Mouse (Mus musculus) layer of hippocampus, postnatal 14 days (tissue): Measurements from ENCODE around the gene Rtn3. TPM values are rescaled to one million over a fixed set of nuclear protein-coding genes. Genes with fewer than 3 reads are reported as not detected.

Source experiments
- DNase-seq, 2 experiments: peaks; one replicate each; pipeline ENCODE4 v3.0.0; 2021 to 2022; ENCODE audit warnings: low spot score in 2 of 2, mixed read lengths in 1 of 2
- total RNA-seq, 2 experiments: library from RNA; stranded (reverse); gene quantifications; 2 replicates each; pipeline ENCODE4 v1.2.3; 2021

Gene Rtn3
- total RNA-seq, 2 experiments from 2014 or later: 850 to 871 TPM

DNA sequence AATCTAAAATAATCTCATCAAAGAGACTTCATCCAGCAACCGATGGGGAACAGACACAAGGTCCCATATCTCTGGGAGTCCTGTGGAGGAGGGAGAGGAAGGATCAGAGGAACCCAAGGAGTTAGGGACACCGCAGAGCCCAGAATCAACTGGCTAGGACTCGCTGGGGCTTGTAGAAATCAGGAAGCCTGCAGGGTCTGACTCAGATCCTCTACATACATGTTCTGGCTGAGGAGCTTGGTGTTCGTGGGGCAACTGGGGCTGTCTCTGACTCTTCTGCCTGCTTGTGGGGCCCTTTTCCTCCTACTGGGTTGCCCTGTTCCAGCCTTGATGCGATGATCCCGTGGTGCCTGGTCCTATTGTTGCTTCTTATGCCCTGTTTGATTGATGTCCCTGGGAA is 8.9 kb upstream of the Rtn3 start:
- DNase-seq: no peak

DNA sequence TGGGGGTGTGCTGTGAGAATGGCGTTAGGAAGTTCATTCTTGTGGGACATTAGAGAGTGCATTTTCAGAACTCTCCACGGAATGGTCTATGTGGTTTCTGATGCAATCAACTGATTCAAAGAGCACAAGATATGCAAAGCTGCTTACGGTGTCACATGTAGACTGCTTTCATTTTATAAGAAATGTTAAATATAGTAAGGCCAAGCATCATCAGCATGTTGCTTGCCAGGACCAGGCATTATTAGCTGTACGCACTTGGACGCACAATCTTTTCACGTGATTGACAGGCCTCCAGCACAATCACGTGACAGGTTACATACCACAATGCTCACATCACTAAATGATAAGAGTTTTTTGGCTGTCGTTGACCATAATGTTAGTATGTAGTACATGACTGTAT is 4.6 kb upstream of the Rtn3 start:
- DNase-seq: no peak

DNA sequence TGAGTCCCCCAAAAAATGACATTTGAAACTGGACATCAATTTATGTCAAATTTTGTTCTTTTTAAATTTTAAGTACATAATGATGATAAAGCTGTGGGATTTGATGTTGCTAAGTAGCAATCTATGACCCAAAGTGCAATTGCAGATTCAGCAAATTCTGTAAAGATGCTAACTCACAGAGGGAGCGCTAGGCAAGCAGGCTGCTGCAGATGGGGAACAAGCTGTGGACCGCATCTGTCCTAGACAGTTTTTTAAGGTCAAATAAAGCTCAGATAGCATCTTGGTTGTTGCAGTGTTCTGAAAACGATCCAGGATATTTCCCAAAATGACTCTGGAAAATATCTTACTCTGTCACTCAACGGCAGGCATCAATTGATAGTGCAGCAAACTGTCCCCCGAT is 995 bp upstream of the Rtn3 start:
- peak; percentile 40 to 55 for DNase-seq

DNA sequence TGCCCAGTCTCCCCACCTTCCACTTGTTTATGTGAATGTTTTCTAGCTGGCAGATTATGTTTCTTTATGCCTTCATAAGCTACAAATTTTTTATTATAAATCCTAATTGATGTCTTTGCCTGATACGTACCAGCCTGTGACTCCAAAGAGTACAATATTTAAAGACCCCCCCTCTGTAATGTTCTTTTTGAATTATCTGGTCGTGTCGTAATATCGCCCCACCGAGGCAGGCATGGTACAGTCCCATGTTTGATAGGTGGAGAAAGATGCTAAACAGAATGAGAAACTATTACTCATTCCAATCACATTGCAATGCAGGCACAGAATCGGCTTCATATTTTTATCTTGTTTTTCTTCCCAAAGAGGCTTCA is 416 bp upstream of the Rtn3 start:
- DNase-seq: peak in 1 of 2 experiments; percentile 86

DNA sequence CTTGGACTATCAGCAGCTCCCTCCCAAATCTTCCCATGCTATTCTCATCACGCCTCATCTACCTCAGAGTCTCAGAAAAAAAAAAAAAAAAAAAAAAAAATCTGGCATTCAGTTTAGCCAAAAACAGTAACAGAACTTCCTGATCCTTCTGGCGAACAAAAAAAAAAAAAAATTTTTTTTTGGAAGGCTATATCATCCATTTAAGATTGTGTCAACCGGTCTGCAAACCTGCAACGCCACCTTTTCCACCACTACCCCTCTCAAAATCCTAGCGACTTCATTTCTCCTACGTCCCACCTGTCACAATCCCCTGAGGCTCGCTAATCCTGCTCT is 849 bp downstream of the Rtn3 start:
- DNase-seq: no peak

DNA sequence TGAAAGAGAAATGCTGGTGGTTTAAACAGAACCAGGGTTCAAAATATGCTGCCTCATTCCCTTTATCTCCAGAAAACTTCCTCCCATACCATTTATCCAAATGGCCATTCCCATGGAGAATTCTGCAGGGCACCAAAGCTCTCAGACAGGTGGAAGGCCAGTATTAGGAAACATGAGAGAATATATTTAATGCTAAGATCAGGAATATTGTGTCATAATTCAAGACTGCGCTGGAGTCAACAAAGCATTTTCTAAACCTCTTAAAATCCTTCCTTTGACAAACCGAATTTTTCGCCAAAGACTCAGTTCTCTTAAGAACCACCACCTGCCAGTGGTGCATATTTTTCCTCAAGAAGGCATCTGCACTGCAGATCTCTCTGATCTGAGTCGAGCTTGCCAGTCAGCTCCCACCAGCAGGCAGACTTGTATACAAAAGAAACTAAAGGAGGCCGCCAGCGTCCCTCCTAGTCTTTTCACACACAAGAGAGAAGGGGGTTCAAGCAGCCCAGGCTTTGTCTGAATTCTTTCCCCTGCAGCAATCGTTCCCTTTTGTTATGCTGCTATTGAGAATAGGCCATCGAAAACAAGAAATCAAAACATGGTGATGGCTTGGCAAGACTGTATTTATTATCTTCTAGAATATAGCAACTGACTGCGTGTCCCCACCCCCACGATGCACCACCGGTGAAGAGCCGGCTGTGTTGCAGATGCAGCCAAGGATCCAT is 1.4 kb downstream of the Rtn3 start:
- peak; percentile 62 to 74 for DNase-seq

DNA sequence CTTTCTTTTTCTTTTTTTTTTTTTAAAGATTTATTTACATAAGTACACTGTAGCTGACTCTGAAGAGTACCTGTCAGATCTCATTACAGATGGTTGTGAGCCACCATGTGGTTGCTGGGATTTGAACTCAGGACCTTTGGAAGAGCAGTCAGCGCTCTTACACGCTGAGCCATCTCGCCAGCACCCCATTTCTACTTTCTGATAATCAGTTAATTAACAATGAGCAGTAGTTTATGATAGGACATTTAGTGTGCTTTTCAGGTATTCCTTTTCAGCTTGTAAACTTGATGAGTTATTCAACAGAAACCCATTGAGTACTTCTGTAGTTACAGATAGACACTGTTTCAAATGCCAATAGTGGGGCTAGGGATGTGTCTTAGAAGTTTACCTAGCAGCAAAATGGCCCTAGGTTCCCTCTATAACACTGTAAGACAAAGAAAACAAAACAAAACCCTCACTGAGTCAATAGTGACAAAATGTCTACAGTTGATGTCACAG is 3.3 kb downstream of the Rtn3 start:
- no peak for DNase-seq

DNA sequence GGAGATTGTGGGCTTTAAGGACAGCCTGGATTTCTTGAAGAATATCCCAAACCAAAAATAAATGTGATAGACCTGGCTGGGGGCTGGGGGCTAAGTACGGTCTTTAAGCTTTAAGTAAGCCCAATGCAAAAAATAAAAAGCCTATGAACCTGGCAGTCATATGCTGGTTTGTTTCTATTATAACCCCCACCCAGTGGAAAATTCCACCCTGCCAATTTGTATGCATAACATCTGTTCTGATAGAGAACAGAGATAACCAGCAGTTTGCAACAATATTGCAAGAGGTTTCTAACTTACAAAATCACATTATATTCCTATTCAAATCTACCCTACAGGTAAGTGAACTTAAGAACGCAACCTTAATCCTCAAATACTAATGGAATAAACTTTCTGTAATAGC is 12.4 kb downstream of the Rtn3 start:
- no peak for DNase-seq

DNA sequence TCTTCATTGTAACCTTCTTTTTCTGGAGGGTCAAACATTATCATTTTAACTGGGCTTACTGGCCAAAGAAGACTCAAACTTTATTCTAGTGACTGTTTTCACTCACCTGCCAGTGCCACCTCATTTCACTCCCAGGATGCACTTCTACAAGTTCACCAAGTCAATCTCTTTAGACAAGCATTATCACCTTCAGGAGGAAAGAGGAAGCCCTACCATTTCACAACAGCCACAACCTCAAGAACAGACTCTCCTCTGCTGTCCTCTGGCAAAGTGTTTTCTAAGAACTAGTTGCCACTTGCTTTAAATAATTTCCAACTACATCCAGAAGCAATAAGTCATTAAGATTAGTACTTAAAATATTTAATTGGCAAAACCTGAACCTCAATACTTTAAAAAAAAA is 15.2 kb downstream of the Rtn3 start:
- DNase-seq: no peak

DNA sequence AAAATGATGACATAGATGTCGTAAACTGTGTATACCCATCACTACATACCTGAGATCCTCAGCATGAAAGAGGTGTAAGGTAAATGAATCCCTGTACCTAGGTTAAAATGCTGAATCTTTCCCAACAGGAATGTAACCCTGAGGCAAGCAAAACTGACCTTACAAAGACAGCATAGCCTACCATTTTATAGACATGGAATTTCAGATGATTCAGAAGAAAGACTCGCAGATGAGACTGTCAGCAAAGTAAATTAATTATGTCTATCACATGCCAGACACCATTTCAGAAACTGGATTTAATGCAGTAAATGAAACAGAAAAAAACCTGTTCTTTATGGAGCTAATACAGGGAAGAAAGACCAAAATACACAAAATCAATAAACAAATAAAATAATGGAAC is 23.7 kb downstream of the Rtn3 start:
- DNase-seq: no peak

DNA sequence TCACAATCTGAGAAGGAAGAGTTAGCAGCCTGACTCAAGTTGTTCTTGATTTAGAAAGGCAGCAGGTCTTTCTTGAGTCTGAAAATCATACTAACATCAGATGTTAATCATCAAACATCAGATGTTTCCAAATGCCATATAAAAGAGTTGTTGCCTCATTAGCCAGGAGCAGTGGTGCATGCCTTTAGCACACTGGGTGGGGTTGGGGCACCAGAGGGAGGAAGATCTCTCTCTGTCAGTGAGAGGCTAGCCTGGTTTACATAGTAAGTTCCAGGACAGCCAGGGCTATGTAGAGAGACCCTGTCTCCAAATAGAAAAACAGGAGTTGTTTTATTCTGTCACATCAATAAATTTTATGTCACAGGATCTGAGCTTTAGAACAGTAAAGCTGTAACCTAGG is 24.2 kb downstream of the Rtn3 start:
- DNase-seq: no peak

DNA sequence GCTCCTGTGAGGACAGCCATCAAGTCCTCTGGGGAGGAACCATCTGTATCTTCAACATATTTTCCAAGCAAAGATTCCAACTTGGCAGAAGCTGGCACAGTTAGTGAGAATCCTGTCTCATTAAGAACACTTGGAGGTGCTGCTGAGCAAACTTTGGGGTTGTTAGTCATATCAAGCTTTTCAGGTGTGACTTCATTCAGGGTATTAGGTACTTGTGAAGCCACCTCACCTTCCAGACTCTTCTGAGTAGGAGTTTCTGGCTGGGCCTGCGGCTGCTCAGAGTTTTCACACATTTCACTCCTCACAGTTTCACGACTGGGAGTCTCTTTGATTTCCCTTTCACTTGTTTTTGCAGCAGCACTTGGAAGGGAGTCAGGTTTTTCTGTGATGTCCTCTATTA is 26.3 kb downstream of the Rtn3 start:
- no peak for DNase-seq

DNA sequence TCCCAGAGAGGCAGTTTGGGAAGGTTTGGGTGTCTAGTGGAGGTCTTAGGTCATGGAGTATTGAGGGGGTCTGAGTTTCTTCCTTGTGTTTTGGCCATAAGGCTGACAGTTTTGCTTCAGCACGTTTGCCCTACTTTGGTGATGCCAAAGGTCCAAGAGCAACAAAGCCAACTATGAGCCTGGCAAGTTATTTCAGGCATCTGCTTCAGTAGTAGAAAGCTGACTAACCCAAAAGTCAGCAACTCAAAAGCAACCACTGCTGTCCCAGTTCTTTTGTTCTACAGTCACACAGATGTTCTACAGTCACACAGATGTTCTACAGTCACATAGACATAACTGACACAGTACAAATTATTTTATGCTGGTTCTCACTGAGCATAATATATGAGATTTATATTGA is 37.5 kb downstream of the Rtn3 start:
- no peak for DNase-seq

DNA sequence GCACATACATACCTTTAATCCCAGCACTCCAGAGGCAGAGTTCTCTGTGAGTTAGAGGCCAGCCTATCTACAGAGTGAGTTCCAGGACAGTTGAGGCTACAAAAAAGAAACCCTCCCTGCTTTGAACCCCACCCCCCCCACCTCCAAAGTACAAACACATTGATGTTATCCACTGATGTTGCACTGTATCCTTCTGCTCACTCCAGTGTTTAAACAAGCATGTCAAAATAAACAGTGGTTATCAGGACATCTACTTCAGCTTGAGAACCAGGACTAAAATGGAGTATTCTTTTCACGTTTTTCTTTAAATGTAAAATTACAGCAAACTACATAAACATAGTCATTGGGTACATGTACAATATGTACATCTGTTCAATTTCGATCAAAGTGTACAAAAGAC is 38.0 kb downstream of the Rtn3 start:
- DNase-seq: no peak

DNA sequence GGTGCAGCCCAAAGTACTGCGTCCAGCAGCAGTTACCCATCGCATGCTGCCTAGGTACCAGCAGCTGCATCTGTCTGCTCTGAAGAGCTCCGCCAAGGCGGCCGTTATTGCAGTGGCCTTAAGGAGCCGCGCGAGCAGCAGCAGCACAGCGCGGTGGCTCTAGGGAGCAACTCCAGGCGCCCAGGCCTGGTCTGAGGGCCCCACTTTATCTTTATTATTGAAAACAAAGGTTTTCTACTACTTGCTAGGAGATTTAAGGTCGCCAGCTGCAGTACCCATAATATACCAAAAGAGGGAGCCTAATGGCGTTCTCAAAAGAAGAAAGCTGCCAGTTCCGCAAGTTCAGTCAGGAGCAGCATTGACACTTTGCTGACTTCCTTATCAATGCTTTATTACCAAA is 41.6 kb downstream of the Rtn3 start:
- DNase-seq: peak in 1 of 2 experiments; percentile 63

DNA sequence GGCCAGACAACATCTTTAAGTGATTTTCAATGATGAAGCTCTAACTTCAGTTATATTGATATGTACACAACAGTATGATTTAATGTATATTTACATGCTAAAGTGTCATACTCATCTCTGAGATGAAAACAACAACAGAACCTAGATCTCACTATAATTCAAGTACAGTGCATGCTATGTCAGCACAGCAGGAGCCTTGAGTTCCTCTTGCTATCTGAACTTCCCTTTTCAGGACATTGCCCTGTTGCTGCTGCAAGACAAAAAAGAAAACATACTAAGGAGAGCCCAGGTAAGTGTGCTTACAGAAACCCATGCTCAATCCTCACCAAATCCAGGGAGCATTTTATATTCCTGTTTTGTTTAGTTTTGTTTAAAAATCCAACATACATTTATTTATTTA is 44.8 kb downstream of the Rtn3 start:
- DNase-seq: no peak

DNA sequence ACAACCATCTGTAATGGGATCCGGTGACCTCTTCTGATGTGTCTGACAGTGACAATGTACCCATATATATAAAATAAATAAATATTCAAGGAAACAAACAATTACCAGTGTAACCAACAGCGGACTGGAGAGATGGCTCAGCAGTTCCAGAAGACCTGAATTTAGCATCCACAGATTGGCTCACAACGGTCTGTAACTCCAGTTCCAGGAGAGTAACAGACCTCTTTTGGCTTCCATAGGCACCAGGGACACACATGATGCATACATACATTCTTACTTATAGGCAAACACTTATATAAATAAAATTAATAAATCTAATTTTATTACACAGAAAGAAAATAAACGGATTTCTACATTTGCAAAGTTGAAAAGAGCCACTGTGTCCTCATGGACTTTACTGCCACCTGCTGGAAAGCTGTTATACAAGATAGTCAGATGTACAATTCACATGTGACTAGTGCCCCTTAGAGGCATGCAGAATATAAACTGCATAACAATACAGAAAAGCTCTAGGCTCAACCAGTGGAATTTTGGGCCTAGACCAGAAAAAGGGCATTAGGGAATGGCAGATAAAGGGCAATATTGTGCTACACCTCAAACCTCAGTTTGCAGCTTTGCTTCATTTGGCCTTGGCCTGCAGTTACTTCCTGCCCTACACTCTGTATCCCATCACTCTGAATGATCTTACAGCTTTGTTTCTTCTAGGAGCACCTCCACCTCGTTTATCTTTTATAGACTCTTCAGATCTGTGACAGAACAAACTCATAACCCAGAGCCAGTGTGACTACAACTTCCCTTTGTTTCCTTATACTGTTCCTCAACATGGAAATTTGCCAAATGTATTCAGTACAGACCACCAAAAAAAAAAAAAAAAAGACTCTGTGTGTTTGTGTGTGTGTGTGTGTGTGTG is 46.8 kb downstream of the Rtn3 start:
- DNase-seq: peak in 1 of 2 experiments; percentile 83

DNA sequence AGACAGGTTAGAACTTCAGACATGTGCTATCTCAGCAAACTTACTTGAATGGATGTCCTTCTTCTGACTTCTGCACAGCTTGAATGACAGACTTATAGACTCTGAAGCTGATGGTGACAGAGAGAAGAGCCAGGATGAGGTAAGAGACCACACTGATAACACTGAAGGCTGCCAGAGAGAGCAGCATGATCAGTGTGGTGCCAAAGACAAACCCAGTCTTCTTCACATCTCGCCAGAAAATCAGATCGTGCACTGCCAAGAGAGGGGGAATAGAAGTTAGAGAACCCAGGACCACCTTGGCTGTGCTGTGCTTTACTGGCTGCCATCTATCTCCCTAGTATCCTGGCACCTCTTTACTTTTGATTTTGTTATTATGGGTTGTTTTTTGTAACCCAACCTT is 48.2 kb downstream of the Rtn3 start:
- DNase-seq: no peak

DNA sequence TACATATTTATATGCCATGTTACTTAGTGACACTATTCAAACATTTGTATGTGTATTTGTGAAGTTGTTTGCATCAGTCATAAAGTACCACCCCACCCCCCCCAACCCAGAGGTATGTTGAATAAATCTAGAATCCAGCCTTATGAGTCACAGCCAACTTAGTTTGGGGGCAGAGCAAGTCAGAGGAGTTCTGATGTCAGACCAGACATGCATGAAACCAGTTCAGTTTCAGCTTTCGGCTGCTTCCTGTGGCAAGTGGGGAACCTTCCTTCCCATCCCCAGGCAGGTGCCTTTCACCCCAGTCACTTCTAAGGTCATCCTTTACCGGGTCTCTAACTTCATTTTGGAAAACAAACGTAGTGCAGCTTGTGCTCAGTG is 57.7 kb downstream of the Rtn3 start:
- no peak for DNase-seq

DNA sequence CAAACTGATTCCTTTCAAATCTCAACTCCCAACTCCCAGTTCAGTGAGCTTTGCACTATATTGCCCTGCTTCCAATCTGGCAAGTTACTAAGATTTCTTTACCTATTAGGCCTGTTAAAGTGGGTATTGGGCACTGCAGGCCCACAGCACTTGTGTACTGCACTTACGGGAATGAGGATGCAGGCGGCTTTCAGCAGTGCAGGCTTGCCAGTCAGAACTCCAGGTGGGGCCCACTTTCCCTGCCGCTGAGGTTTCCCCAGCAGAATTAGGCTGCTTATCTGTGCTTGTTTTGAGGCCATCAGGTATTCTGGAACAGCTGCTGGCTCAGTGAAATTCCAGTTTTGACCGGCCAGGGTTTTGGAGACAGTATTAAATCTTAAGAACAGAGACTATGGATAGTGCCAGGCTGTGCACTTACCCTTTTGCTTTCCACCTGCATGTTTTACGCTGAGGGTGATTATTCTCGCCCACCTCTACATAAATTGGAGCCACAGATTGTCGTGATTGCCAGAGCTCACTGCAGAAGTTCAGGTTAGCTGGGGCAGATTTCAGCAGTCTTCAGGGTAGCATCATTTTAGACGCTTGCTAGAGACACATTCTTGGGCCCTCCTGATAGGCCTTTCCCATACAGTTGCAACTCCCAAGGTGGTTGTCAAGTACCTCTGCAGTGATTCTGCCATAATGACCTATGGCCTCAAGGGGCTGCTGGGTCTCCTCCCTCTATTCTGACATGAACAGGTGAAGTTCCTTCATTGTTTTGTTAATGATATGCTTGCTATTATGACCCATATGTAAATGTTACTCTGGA is 58.3 kb downstream of the Rtn3 start:
- no peak for DNase-seq

DNA sequence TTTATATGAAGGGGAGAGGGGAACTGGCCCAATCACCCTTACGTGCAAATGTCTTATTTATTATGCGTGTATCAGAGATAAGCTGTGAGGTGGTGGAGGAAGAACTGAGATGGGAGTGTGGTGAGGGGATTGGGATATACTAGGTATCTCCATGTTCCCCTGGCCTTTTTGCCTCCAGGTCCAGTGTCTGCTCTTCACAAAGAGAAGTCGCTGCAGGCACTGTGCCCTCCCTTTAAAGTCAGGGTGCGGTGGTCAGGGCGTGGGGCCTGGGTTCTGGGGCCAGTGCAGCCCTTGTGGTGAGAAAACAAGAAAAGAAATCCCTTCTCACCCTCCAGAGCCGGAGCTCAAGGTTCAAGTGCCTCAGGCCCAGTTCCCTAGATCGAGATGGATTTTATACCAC is 59.0 kb downstream of the Rtn3 start:
- no peak for DNase-seq

DNA sequence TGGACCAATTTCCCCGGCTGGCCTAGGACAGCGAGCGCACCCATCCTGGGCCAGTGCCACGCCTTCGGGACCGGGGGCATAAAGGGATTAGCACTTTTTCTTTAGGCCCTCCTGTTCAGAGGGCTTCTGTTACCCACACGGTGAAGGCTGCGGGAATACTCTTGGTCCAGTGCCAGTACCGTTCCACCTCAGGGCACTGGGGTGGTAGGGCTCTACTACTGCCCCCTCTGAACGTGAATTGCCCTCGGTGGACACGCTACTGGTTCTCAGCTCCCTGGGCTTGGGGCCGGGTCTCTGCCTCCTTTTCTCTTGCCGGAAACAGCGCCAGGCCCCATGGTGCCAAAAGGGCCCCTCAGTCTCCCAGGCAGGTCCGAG is 59.4 kb downstream of the Rtn3 start:
- no peak for DNase-seq
